Mouse (Mus musculus) lung, postnatal 0 days (tissue): ENCODE results near the gene Crygc.

Experiments
- CTCF ChIP-seq: IDR thresholded peaks from 2 replicates; pipeline ENCODE4 v1.5.1; 2016; ENCODE audit warnings: antibody characterized with exemption, mild to moderate bottlenecking
- EP300 ChIP-seq: IDR thresholded peaks from 2 replicates; pipeline ENCODE4 v1.6.1; 2016; ENCODE audit warnings: antibody characterized with exemption, mild to moderate bottlenecking, control low read depth

- no peak for TF ChIP-seq CTCF
- no peak for TF ChIP-seq EP300
These were observed 23.5 kb upstream of the Crygc start for GRCm38 (mm10) chr1:65096953-65097352.
